Mouse (Mus musculus): ENCODE data around the gene Pde4c. TPM values are rescaled to one million over a fixed set of nuclear protein-coding genes. Genes with fewer than 3 reads are reported as not detected.

Gene Pde4c
- polyA plus RNA-seq, 1 experiment = 5.1 TPM

GRCm38 (mm10) chr8:70697366-70698250, 25.9 kb upstream of the Pde4c start:
- no peak for DNase-seq (ENCODE audit: extremely low spot score in 1 of 2, low spot score in 1 of 2)

GRCm38 (mm10) chr8:70698310-70699109, 25.0 kb upstream of the Pde4c start, which contains the start of gene Jund:
Gene Jund, plus strand, starts transcription at chr8:70698949.
- DNase-seq (ENCODE audit: extremely low spot score in 1 of 2, low spot score in 1 of 2) = peak; percentile 97 to 99

- no peak for DNase-seq (ENCODE audit: extremely low spot score in 1 of 2, low spot score in 1 of 2)
Observed at GRCm38 (mm10) chr8:70699116-70699833, 24.2 kb upstream of the Pde4c start.

GRCm38 (mm10) chr8:70699834-70700554, 23.5 kb upstream of the Pde4c start:
- DNase-seq (ENCODE audit: extremely low spot score in 1 of 2, low spot score in 1 of 2) = peak in 1 of 2 experiments; percentile 78

- DNase-seq (ENCODE audit: extremely low spot score in 1 of 2, low spot score in 1 of 2) = peak; percentile 77 to 90
Observed at GRCm38 (mm10) chr8:70700555-70700922, 23.0 kb upstream of the Pde4c start.

- DNase-seq (ENCODE audit: extremely low spot score in 1 of 2, low spot score in 1 of 2) = no peak
Observed at GRCm38 (mm10) chr8:70701048-70701981, 22.2 kb upstream of the Pde4c start.

GRCm38 (mm10) chr8:70701982-70702841, 21.3 kb upstream of the Pde4c start:
- DNase-seq (ENCODE audit: extremely low spot score in 1 of 2, low spot score in 1 of 2) = no peak

GRCm38 (mm10) chr8:70702842-70703182, 20.7 kb upstream of the Pde4c start:
- no peak for DNase-seq (ENCODE audit: extremely low spot score in 1 of 2, low spot score in 1 of 2)

- no peak for DNase-seq (ENCODE audit: extremely low spot score in 1 of 2, low spot score in 1 of 2)
Observed at GRCm38 (mm10) chr8:70703287-70703686, 20.2 kb upstream of the Pde4c start, which contains the start of gene Iqcn. Gene Iqcn, plus strand, starts transcription at chr8:70703457.

GRCm38 (mm10) chr8:70708281-70708680, 15.2 kb upstream of the Pde4c start:
- no peak for DNase-seq (ENCODE audit: extremely low spot score in 1 of 2, low spot score in 1 of 2)

- no peak for DNase-seq (ENCODE audit: extremely low spot score in 1 of 2, low spot score in 1 of 2)
Observed at GRCm38 (mm10) chr8:70709794-70710193, 13.7 kb upstream of the Pde4c start.

GRCm38 (mm10) chr8:70710296-70710695, 13.2 kb upstream of the Pde4c start:
- DNase-seq (ENCODE audit: extremely low spot score in 1 of 2, low spot score in 1 of 2) = no peak

GRCm38 (mm10) chr8:70711041-70711440, 12.5 kb upstream of the Pde4c start:
- DNase-seq (ENCODE audit: extremely low spot score in 1 of 2, low spot score in 1 of 2) = no peak

GRCm38 (mm10) chr8:70713991-70714390, 9.5 kb upstream of the Pde4c start:
- DNase-seq (ENCODE audit: extremely low spot score in 1 of 2, low spot score in 1 of 2) = no peak

GRCm38 (mm10) chr8:70715086-70715485, 8.4 kb upstream of the Pde4c start:
- no peak for DNase-seq (ENCODE audit: extremely low spot score in 1 of 2, low spot score in 1 of 2)

- DNase-seq (ENCODE audit: extremely low spot score in 1 of 2, low spot score in 1 of 2) = no peak
Observed at GRCm38 (mm10) chr8:70716521-70717400, 6.8 kb upstream of the Pde4c start.

- peak in 1 of 2 experiments; percentile 74 for DNase-seq (ENCODE audit: extremely low spot score in 1 of 2, low spot score in 1 of 2)
Observed at GRCm38 (mm10) chr8:70718297-70718696, 5.2 kb upstream of the Pde4c start, which contains the start of gene Gm3336. Gene Gm3336, plus strand, starts transcription at chr8:70718543.

Measured in frontal cortex, adult 2 months (tissue).